Mouse (Mus musculus) megakaryocyte-erythroid progenitor cell, adult 5-6 weeks (primary cell): ENCODE results near the gene Rab11b. TPM values are rescaled to one million over a fixed set of nuclear protein-coding genes. Genes with fewer than 3 reads are reported as not detected.
"Not testable (repeated sequence)": the region's sequence is repeated elsewhere in the genome, so short reads cannot be mapped to it uniquely, and the experiment has no call there.

Source experiments
- ATAC-seq: replicated peaks from 2 replicates; pipeline ENCODE4 v1.8.0; 2016; ENCODE audit warnings: mild to moderate bottlenecking, inconsistent platforms; ENCODE audit not compliant: severe bottlenecking, poor library complexity, low FRiP score, low TSS enrichment
- total RNA-seq, 2 experiments: library from RNA; stranded (forward) in 1 of 2; stranded (reverse) in 1 of 2; fragments of 200-1000, 215-1000 nt in 1 of 2; fragments of >200 nt in 1 of 2; fragmentation: Nextera tagmentation in 1 of 2; gene quantifications; 2 replicates each; pipeline ENCODE4 v1.2.3; 2014 to 2017

The Rab11b gene
- total RNA-seq, 2 experiments from 2014 or later: 27.5 to 98.0 TPM

GRCm38 (mm10) chr17:33773871-33774572, 13.7 kb upstream of the Rab11b start:
- no peak for ATAC-seq

GRCm38 (mm10) chr17:33773426-33773825, 13.1 kb upstream of the Rab11b start:
- ATAC-seq: no peak

- ATAC-seq: no peak
These were observed 11.3 kb upstream of the Rab11b start for GRCm38 (mm10) chr17:33771617-33772016.

- ATAC-seq: no peak
These were observed 6.1 kb upstream of the Rab11b start for GRCm38 (mm10) chr17:33766389-33766788.

- ATAC-seq: peak; percentile 69
These were observed 519 bp downstream of the Rab11b start for GRCm38 (mm10) chr17:33759767-33760254.

- no peak for ATAC-seq
These were observed 3.1 kb downstream of the Rab11b start for GRCm38 (mm10) chr17:33757231-33757630.

GRCm38 (mm10) chr17:33756108-33756790, 4.1 kb downstream of the Rab11b start:
- ATAC-seq: no peak

GRCm38 (mm10) chr17:33755418-33756107, 4.8 kb downstream of the Rab11b start:
- ATAC-seq: no peak

GRCm38 (mm10) chr17:33754656-33755055, 5.7 kb downstream of the Rab11b start:
- ATAC-seq: no peak

- ATAC-seq: no peak
These were observed 8.0 kb downstream of the Rab11b start for GRCm38 (mm10) chr17:33752297-33752696.

- ATAC-seq: no peak
These were observed 9.1 kb downstream of the Rab11b start for GRCm38 (mm10) chr17:33751181-33751580.

GRCm38 (mm10) chr17:33749451-33749850, 10.9 kb downstream of the Rab11b start:
- no peak for ATAC-seq

- ATAC-seq: peak; percentile 94
These were observed 14.3 kb downstream of the Rab11b start for GRCm38 (mm10) chr17:33746011-33746410.

- no peak for ATAC-seq
These were observed 15.5 kb downstream of the Rab11b start for GRCm38 (mm10) chr17:33744686-33745384.

- no peak for ATAC-seq
These were observed 17.9 kb downstream of the Rab11b start for GRCm38 (mm10) chr17:33742420-33742819.

GRCm38 (mm10) chr17:33733526-33733925, 26.8 kb downstream of the Rab11b start:
- ATAC-seq: not testable (repeated sequence)

- ATAC-seq: not testable (repeated sequence)
These were observed 27.7 kb downstream of the Rab11b start for GRCm38 (mm10) chr17:33732556-33733083.

- ATAC-seq: no peak
These were observed 31.1 kb downstream of the Rab11b start for GRCm38 (mm10) chr17:33729215-33729614.

- no peak for ATAC-seq
These were observed 31.9 kb downstream of the Rab11b start for GRCm38 (mm10) chr17:33728396-33728795.
